Mouse (Mus musculus) myocyte (in vitro differentiated cells): Measurements from ENCODE around the gene Stfa1.

ENCODE experiments used
- E2F4 ChIP-seq: IDR thresholded peaks from one replicate; pipeline ENCODE4 v1.6.1; 2011; ENCODE audit warnings: mild to moderate bottlenecking, control low read depth, moderate library complexity; ENCODE audit not compliant: insufficient read depth
- MAX ChIP-seq: IDR thresholded peaks from one replicate; pipeline ENCODE4 v1.6.1; 2011; ENCODE audit warnings: low read depth, mild to moderate bottlenecking, control low read depth
- POLR2A ChIP-seq: IDR thresholded peaks from one replicate; pipeline ENCODE4 v1.6.1; 2011; ENCODE audit warnings: low read depth, mild to moderate bottlenecking, control low read depth, moderate library complexity; ENCODE audit not compliant: insufficient read length
- POLR2AphosphoS2 ChIP-seq: IDR thresholded peaks from one replicate; pipeline ENCODE4 v1.6.1; 2011; ENCODE audit warnings: low read depth, control low read depth; ENCODE audit not compliant: insufficient read length
- TCF12 ChIP-seq: IDR thresholded peaks from one replicate; pipeline ENCODE4 v1.6.1; 2011; ENCODE audit warnings: mild to moderate bottlenecking, control low read depth; ENCODE audit not compliant: poor library complexity, insufficient read depth, severe bottlenecking
- USF1 ChIP-seq: IDR thresholded peaks from one replicate; pipeline ENCODE4 v1.6.1; 2011; ENCODE audit warnings: low read depth, mild to moderate bottlenecking, control low read depth, moderate library complexity

DNA sequence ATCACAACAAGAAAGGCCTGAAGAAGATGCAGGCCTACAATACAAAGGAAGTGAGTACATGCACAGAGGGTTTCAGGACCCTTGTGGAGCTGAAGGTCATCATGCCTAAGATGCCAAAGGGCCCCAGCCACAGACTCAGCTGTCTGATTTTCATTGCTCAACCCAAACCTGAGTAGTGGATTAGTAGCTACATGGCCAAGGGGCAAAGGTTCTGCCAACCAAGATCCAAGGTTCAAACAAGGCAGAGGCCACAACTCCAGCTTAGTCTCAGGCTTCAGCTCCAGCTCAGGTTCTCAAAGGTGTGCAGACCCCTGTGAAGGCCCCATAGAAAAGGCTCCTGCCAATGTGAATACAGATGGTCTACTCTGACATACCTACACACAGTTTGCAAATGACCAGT lies 42.5 kb downstream of the Stfa1 start:
- no peak for TF ChIP-seq POLR2A
- TF ChIP-seq POLR2AphosphoS2: no peak
- no peak for TF ChIP-seq USF1
- TF ChIP-seq E2F4: no peak
- TF ChIP-seq TCF12: no peak
- TF ChIP-seq MAX: no peak
